Mouse (Mus musculus): ENCODE data around the gene Spag9.
A peak's percentile ranks its signal among the peaks of the same experiment; 100 is the strongest.

DNA sequence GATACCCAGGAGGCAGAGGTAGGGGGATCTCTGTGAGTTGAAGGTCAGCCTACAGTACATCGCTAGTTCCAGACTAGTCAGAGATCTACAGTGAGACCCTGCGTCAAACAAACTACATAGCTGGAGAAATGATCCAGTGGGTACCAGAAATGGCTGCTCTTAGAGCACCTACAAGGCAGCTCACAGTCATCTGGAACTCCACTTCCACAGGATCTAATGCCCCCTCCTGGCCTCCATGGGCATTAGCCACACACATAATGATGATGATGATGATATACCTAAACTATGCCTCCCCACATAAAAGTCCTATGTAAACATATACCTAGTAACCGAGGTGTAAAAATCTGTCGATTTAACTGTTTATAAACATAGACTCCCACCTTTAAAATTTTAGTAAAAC lies 77.4 kb downstream of the Spag9 start:
- TF ChIP-seq POLR2A (IDR thresholded peaks at IDR 0.05; ENCODE audit: extremely low read depth, insufficient read depth, low read length) = no peak
- peak; percentile 23; the same call in 1 of the 2 replicates for TF ChIP-seq CTCF (IDR thresholded peaks at IDR 0.05; ENCODE audit: low read depth, low read length)

Measured in liver, adult 2 months (tissue).